Mouse (Mus musculus) midbrain, embryonic 16.5 days (tissue): ENCODE data around the gene 4930583I09Rik. TPM values are rescaled to one million over a fixed set of nuclear protein-coding genes. Genes with fewer than 3 reads are reported as not detected.

ENCODE experiments used
- ATAC-seq: fragments of 200-750 bp; cut with Nextera tagmentation; 2 replicates; pipeline ENCODE4 v1.8.0; 2017; ENCODE audit warnings: moderate TSS enrichment
- H3K27ac ChIP-seq: fragments of 300-500 bp; sonication (generic); 2 replicates; pipeline ENCODE4 v1.5.1; 2014; ENCODE audit warnings: mild to moderate bottlenecking, low read length, mixed read lengths
- H3K27me3 ChIP-seq: fragments of 300-500 bp; sonication (generic); 2 replicates; pipeline ENCODE4 v1.6.1; 2014; ENCODE audit warnings: low read depth, low read length, mixed read lengths; ENCODE audit not compliant: control insufficient read depth, insufficient read depth
- H3K36me3 ChIP-seq: fragments of 300-500 bp; sonication (generic); 2 replicates; pipeline ENCODE4 v1.6.1; 2014; ENCODE audit warnings: mild to moderate bottlenecking, low read length, moderate library complexity, mixed read lengths; ENCODE audit not compliant: control insufficient read depth, insufficient read depth
- H3K4me1 ChIP-seq: fragments of 300-500 bp; sonication (generic); 2 replicates; pipeline ENCODE4 v1.6.1; 2014; ENCODE audit warnings: mild to moderate bottlenecking, low read length, mixed read lengths; ENCODE audit not compliant: control insufficient read depth, insufficient read depth
- H3K4me2 ChIP-seq: fragments of 300-500 bp; sonication (generic); 2 replicates; pipeline ENCODE4 v1.6.1; 2014; ENCODE audit warnings: mild to moderate bottlenecking, low read length, mixed read lengths
- H3K4me3 ChIP-seq: fragments of 300-500 bp; sonication (generic); 2 replicates; pipeline ENCODE4 v1.5.1; 2014; ENCODE audit warnings: low read depth, mild to moderate bottlenecking, low read length, moderate library complexity, mixed read lengths
- H3K9ac ChIP-seq: fragments of 300-500 bp; sonication (generic); 2 replicates; pipeline ENCODE4 v1.6.1; 2014; ENCODE audit warnings: low read depth, low read length, mixed read lengths
- H3K9me3 ChIP-seq: fragments of 300-500 bp; sonication (generic); replicated peaks from 2 replicates; pipeline ENCODE4 v1.6.1; 2014; ENCODE audit warnings: mild to moderate bottlenecking, low read length, mixed read lengths; ENCODE audit not compliant: control insufficient read depth, poor library complexity, severe bottlenecking
- WGBS: fragments of 180-500 bp; shearing (Covaris S2); extraction: QIAGEN DNeasy Blood & Tissue Kit; methylation state at CpG from one replicate; pipeline ENCODE4 v1.1.7; 2014; 5-methylcytosine and 5-hydroxymethylcytosine counted together
- polyA plus RNA-seq: library from polyadenylated mRNA; unstranded; fragments of >200 nt; fragmentation: Nextera tagmentation; extraction: Ambion mirVana; gene quantifications from 2 replicates; pipeline ENCODE4 v1.2.1, GENCODE M21; 2015

4930583I09Rik gene
- polyA plus RNA-seq, 1 experiment from 2014 or later = not detected

GRCm38 (mm10) chr17:64813568-64813967 lies 22.3 kb downstream of the 4930583I09Rik start:
- Histone ChIP-seq H3K4me3 (no peak overlapping the region), H3K36me3 (no peaks in the 10 kb centered on the region), H3K9ac (no peak overlapping the region), H3K27ac (no peak overlapping the region), H3K27me3 (no peaks in the 10 kb centered on the region), H3K4me1 (no peaks in the 10 kb centered on the region), H3K9me3 (no peaks in the 10 kb centered on the region), H3K4me2 (no peak overlapping the region)
- 96% methylated on average over 6 of the region's 6 CpGs for WGBS
- ATAC-seq = no peak

GRCm38 (mm10) chr17:64806035-64806589 lies 29.8 kb downstream of the 4930583I09Rik start:
- ATAC-seq = no peak
- no peaks in the 10 kb centered on the region for H3K27me3 ChIP-seq
- H3K36me3 ChIP-seq = no peaks in the 10 kb centered on the region
- 81% methylated on average over 8 of the region's 8 CpGs for WGBS
- peaks cover 8% of the 10 kb centered on the region; the same call in 1 of the 2 replicates for H3K4me1 ChIP-seq
- H3K9me3 ChIP-seq = no peaks in the 10 kb centered on the region
- H3K27ac ChIP-seq = no peak overlapping the region; the same call in 1 of the 2 replicates
- no peak overlapping the region for H3K4me2 ChIP-seq
- H3K4me3 ChIP-seq = no peak overlapping the region
- no peak overlapping the region for H3K9ac ChIP-seq

GRCm38 (mm10) chr17:64804375-64805124 lies 31.3 kb downstream of the 4930583I09Rik start:
- no peaks in the 10 kb centered on the region for H3K27me3 ChIP-seq
- no peak overlapping the region for H3K4me2 ChIP-seq
- H3K4me3 ChIP-seq = no peak overlapping the region
- H3K4me1 ChIP-seq = peaks cover 8% of the 10 kb centered on the region; the same call in 1 of the 2 replicates
- ATAC-seq = peak; percentile 86
- H3K9ac ChIP-seq = no peak overlapping the region
- no peaks in the 10 kb centered on the region for H3K36me3 ChIP-seq
- WGBS = 29% methylated on average over 13 of the region's 13 CpGs
- no peaks in the 10 kb centered on the region for H3K9me3 ChIP-seq
- peak overlapping the region; percentile 29 for H3K27ac ChIP-seq

GRCm38 (mm10) chr17:64802956-64803275 lies 33.0 kb downstream of the 4930583I09Rik start:
- ATAC-seq = no peak
- no peak overlapping the region for H3K4me2 ChIP-seq
- no peak overlapping the region for H3K9ac ChIP-seq
- H3K4me1 ChIP-seq = peaks cover 8% of the 10 kb centered on the region; the same call in 1 of the 2 replicates
- WGBS = 60% methylated on average over 7 of the region's 7 CpGs
- no peaks in the 10 kb centered on the region for H3K27me3 ChIP-seq
- no peaks in the 10 kb centered on the region for H3K36me3 ChIP-seq
- no peak overlapping the region for H3K27ac ChIP-seq
- H3K9me3 ChIP-seq = no peaks in the 10 kb centered on the region
- H3K4me3 ChIP-seq = no peak overlapping the region

GRCm38 (mm10) chr17:64802168-64802955 lies 33.5 kb downstream of the 4930583I09Rik start:
- no peak overlapping the region for H3K9ac ChIP-seq
- no peak overlapping the region; the same call in 1 of the 2 replicates for H3K27ac ChIP-seq
- H3K36me3 ChIP-seq = no peaks in the 10 kb centered on the region
- 32% methylated on average over 11 of the region's 11 CpGs for WGBS
- ATAC-seq = peak; percentile 40; the same call in 1 of the 2 replicates
- H3K27me3 ChIP-seq = no peaks in the 10 kb centered on the region
- no peak overlapping the region for H3K4me3 ChIP-seq
- H3K9me3 ChIP-seq = no peaks in the 10 kb centered on the region
- no peak overlapping the region for H3K4me2 ChIP-seq
- peaks cover 8% of the 10 kb centered on the region; the same call in 1 of the 2 replicates for H3K4me1 ChIP-seq

- no peak overlapping the region for H3K9ac ChIP-seq
- H3K4me3 ChIP-seq = no peak overlapping the region
- H3K27me3 ChIP-seq = no peaks in the 10 kb centered on the region
- H3K4me2 ChIP-seq = no peak overlapping the region
- 81% methylated on average over 5 of the region's 5 CpGs for WGBS
- no peaks in the 10 kb centered on the region for H3K36me3 ChIP-seq
- H3K27ac ChIP-seq = no peak overlapping the region
- no peaks in the 10 kb centered on the region for H3K9me3 ChIP-seq
- no peaks in the 10 kb centered on the region for H3K4me1 ChIP-seq
- no peak for ATAC-seq
Measured at GRCm38 (mm10) chr17:64792623-64793022, 43.2 kb downstream of the 4930583I09Rik start.

- Histone ChIP-seq H3K36me3 (no peaks in the 10 kb centered on the region), H3K4me2 (no peak overlapping the region), H3K9me3 (no peaks in the 10 kb centered on the region), H3K9ac (no peak overlapping the region), H3K4me3 (no peak overlapping the region), H3K4me1 (no peaks in the 10 kb centered on the region), H3K27ac (no peak overlapping the region), H3K27me3 (no peaks in the 10 kb centered on the region)
- no peak for ATAC-seq
- 95% methylated on average over 3 of the region's 3 CpGs for WGBS
Measured at GRCm38 (mm10) chr17:64792076-64792475, 43.8 kb downstream of the 4930583I09Rik start.

GRCm38 (mm10) chr17:64789175-64789574 lies 46.7 kb downstream of the 4930583I09Rik start:
- Histone ChIP-seq H3K36me3 (no peaks in the 10 kb centered on the region), H3K9me3 (no peaks in the 10 kb centered on the region), H3K4me3 (no peak overlapping the region), H3K9ac (no peak overlapping the region), H3K27ac (no peak overlapping the region), H3K27me3 (no peaks in the 10 kb centered on the region), H3K4me2 (no peak overlapping the region), H3K4me1 (no peaks in the 10 kb centered on the region)
- ATAC-seq = no peak
- 80% methylated on average over 3 of the region's 3 CpGs for WGBS

- Histone ChIP-seq H3K27me3 (no peaks in the 10 kb centered on the region), H3K4me1 (no peaks in the 10 kb centered on the region), H3K4me3 (no peak overlapping the region), H3K4me2 (no peak overlapping the region), H3K27ac (no peak overlapping the region), H3K36me3 (no peaks in the 10 kb centered on the region), H3K9me3 (no peaks in the 10 kb centered on the region), H3K9ac (no peak overlapping the region)
- no peak for ATAC-seq
- 90% methylated on average over 13 of the region's 13 CpGs for WGBS
Measured at GRCm38 (mm10) chr17:64788301-64788700, 47.6 kb downstream of the 4930583I09Rik start.
